Mouse (Mus musculus): ENCODE measurements around the gene Gal3st2c.
"Not testable (repeated sequence)": the region's sequence is repeated elsewhere in the genome, so short reads cannot be mapped to it uniquely, and the experiment has no call there.

- TF ChIP-seq EP300, CTCF (IDR thresholded peaks at IDR 0.05; ENCODE audit: low read depth): not testable (repeated sequence)
These were observed 1.2 kb downstream of the Gal3st2c start for GRCm38 (mm10) chr1:93991491-93991890.

Data from heart, postnatal 0 days (tissue).